Mouse (Mus musculus) embryonic facial prominence, embryonic 15.5 days (tissue): ENCODE data around the gene Mast1. TPM values are rescaled to one million over a fixed set of nuclear protein-coding genes. Genes with fewer than 3 reads are reported as not detected.
"Not testable (repeated sequence)": the region's sequence is repeated elsewhere in the genome, so short reads cannot be mapped to it uniquely, and the experiment has no call there.

ENCODE experiments used
- ATAC-seq: fragments of 200-750 bp; cut with Nextera tagmentation; 2 replicates; pipeline ENCODE4 v1.8.0; 2017; ENCODE audit warnings: low read depth, moderate TSS enrichment; ENCODE audit not compliant: insufficient number of reproducible peaks, low FRiP score, low TSS enrichment
- H3K27ac ChIP-seq: fragments of 300-500 bp; sonication (generic); replicated peaks from 2 replicates; pipeline ENCODE4 v1.5.1; 2015; ENCODE audit warnings: mild to moderate bottlenecking, inconsistent platforms
- H3K27me3 ChIP-seq: fragments of 300-500 bp; sonication (generic); 2 replicates; pipeline ENCODE4 v1.6.1; 2015; ENCODE audit warnings: inconsistent platforms
- H3K36me3 ChIP-seq: fragments of 300-500 bp; sonication (generic); 2 replicates; pipeline ENCODE4 v1.6.1; 2015; ENCODE audit warnings: mild to moderate bottlenecking, inconsistent platforms
- H3K4me1 ChIP-seq: fragments of 300-500 bp; sonication (generic); 2 replicates; pipeline ENCODE4 v1.6.1; 2015; ENCODE audit warnings: inconsistent platforms
- H3K4me2 ChIP-seq: fragments of 300-500 bp; sonication (generic); replicated peaks from 2 replicates; pipeline ENCODE4 v1.6.1; 2015; ENCODE audit warnings: mild to moderate bottlenecking, inconsistent platforms
- H3K4me3 ChIP-seq: fragments of 300-500 bp; sonication (generic); replicated peaks from 2 replicates; pipeline ENCODE4 v1.5.1; 2015; ENCODE audit warnings: mild to moderate bottlenecking, inconsistent platforms
- H3K9ac ChIP-seq: fragments of 300-500 bp; sonication (generic); 2 replicates; pipeline ENCODE4 v1.6.1; 2015; ENCODE audit warnings: inconsistent platforms
- H3K9me3 ChIP-seq: fragments of 300-500 bp; sonication (generic); replicated peaks from 2 replicates; pipeline ENCODE4 v1.6.1; 2016; ENCODE audit warnings: inconsistent platforms
- WGBS: fragments of 180-500 bp; shearing (Covaris S2); methylation state at CpG from one replicate; pipeline ENCODE4 v1.1.7; 2015; 5-methylcytosine and 5-hydroxymethylcytosine counted together
- polyA plus RNA-seq: library from polyadenylated mRNA; unstranded; fragments of >200 nt; fragmentation: Nextera tagmentation; extraction: Ambion mirVana; gene quantifications from 2 replicates; pipeline ENCODE4 v1.2.1, GENCODE M21; 2015

The Mast1 gene
- polyA plus RNA-seq, 1 experiment from 2014 or later: 1.9 TPM

GRCm38 (mm10) chr8:84913502-84913900 is 23.7 kb downstream of the Mast1 start:
- no peak for ATAC-seq
- WGBS: 12% methylated on average over 9 of the region's 9 CpGs
- H3K4me2 ChIP-seq: peak overlapping the region; percentile 83
- H3K27me3 ChIP-seq: peaks cover 45% of the 10 kb centered on the region
- H3K4me1 ChIP-seq: peaks cover 32% of the 10 kb centered on the region
- no peaks in the 10 kb centered on the region for H3K36me3 ChIP-seq
- H3K9me3 ChIP-seq: no peaks in the 10 kb centered on the region
- no peak overlapping the region for H3K27ac ChIP-seq
- H3K9ac ChIP-seq: no peak overlapping the region
- peak overlapping the region; percentile 42 for H3K4me3 ChIP-seq

DNA sequence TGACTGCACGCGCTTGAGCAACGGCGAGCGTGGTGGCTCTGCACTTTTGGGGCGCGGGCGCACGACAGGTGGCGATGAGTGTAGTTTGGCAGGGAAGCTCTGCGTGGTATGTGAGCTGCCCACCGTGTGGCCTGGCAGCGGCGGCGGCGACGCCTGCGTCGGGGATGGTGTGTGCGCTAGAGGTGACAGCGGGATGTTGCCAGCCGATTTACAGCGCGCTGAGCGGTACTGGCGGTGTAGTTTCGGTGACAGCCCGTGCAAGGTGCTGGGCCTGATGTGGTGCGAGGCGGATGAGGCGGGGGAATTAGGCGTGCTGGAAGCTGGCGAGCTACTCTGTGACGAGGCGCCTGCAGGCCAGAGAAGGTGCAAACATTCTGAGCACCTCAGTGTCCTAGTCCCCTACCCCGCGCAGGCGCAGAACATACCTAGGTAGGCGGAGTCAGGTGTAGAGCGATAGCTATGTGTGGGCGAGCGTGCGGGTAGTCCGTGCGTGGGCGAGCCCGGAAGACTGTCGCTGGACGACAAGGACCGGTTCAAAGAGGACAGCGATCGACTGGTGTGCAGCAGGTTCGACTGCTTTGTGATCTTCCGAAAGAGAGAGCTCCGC is 24.2 kb downstream of the Mast1 start:
- under 1% methylated on average over 55 of the region's 55 CpGs for WGBS

GRCm38 (mm10) chr8:84912391-84912790 is 24.8 kb downstream of the Mast1 start:
- peaks cover 35% of the 10 kb centered on the region for H3K27me3 ChIP-seq
- H3K9ac ChIP-seq: no peak overlapping the region
- 20% methylated on average over 27 of the region's 27 CpGs for WGBS

More for the DNA sequence above, 24.2 kb downstream of the Mast1 start:
- Histone ChIP-seq H3K4me1 (peaks cover 32% of the 10 kb centered on the region), H3K27ac (no peak overlapping the region), H3K36me3 (no peaks in the 10 kb centered on the region), H3K4me2 (peak overlapping the region; percentile 83), H3K9ac (no peak overlapping the region), H3K9me3 (no peaks in the 10 kb centered on the region), H3K27me3 (peaks cover 42% of the 10 kb centered on the region), H3K4me3 (peak overlapping the region; percentile 42)
- ATAC-seq: no peak

DNA sequence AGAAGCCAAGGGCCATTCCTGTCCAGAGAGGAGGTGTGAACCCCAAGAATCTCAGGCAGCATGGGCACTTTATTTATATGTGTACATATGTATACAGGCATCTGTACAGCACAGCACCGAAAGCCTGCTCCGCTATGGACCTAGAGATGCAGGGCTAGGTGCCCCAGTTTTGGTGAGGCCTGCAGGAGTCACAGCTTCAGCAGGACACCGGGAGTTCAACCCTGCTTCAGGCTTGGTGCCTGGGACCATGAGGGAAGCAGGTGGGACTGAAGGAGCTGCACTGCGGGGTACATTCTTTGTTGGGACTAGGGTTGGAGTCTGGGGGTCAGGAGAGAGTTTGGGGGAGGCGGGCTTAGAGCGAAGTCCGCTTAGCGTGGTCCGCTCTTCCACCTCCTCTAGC is 25.3 kb downstream of the Mast1 start:
- peaks cover 32% of the 10 kb centered on the region for H3K27me3 ChIP-seq
- H3K9ac ChIP-seq: no peak overlapping the region
- H3K27ac ChIP-seq: no peak overlapping the region
- ATAC-seq: no peak
- WGBS: 86% methylated on average over 9 of the region's 9 CpGs
- H3K9me3 ChIP-seq: no peaks in the 10 kb centered on the region
- H3K4me3 ChIP-seq: 0 out of 2 replicates have a peak overlapping the region, but pooled peaks have one; percentile 42
- no peaks in the 10 kb centered on the region for H3K36me3 ChIP-seq
- H3K4me1 ChIP-seq: peaks cover 32% of the 10 kb centered on the region
- no peak overlapping the region for H3K4me2 ChIP-seq

More at GRCm38 (mm10) chr8:84912391-84912790, 24.8 kb downstream of the Mast1 start:
- Histone ChIP-seq H3K4me1 (peaks cover 32% of the 10 kb centered on the region), H3K36me3 (no peaks in the 10 kb centered on the region), H3K4me2 (peak overlapping the region; percentile 83), H3K4me3 (peak overlapping the region; percentile 42), H3K27ac (no peak overlapping the region), H3K9me3 (no peaks in the 10 kb centered on the region)
- ATAC-seq: no peak

- no peak overlapping the region for H3K9ac ChIP-seq
- 80% methylated on average over 6 of the region's 6 CpGs for WGBS
- H3K4me2 ChIP-seq: no peak overlapping the region
- no peaks in the 10 kb centered on the region for H3K36me3 ChIP-seq
- H3K27me3 ChIP-seq: peaks cover 32% of the 10 kb centered on the region
- H3K4me3 ChIP-seq: no peak overlapping the region
- no peak overlapping the region for H3K27ac ChIP-seq
- no peak for ATAC-seq
- no peaks in the 10 kb centered on the region for H3K9me3 ChIP-seq
- peaks cover 32% of the 10 kb centered on the region for H3K4me1 ChIP-seq
These were observed 26.6 kb downstream of the Mast1 start for GRCm38 (mm10) chr8:84910551-84910950.

- no peaks in the 10 kb centered on the region for H3K36me3 ChIP-seq
- H3K4me1 ChIP-seq: peaks cover 32% of the 10 kb centered on the region
- H3K27ac ChIP-seq: no peak overlapping the region
- peak overlapping the region; percentile 71 for H3K4me2 ChIP-seq
- 43% methylated on average over 5 of the region's 5 CpGs for WGBS
- no peaks in the 10 kb centered on the region for H3K9me3 ChIP-seq
- H3K9ac ChIP-seq: no peak overlapping the region
- peaks cover 32% of the 10 kb centered on the region for H3K27me3 ChIP-seq
- no peak for ATAC-seq
- peak overlapping the region; percentile 62; the same call in 1 of the 2 replicates for H3K4me3 ChIP-seq
These were observed 27.2 kb downstream of the Mast1 start for GRCm38 (mm10) chr8:84909949-84910348.

- ATAC-seq: no peak
- H3K27ac ChIP-seq: peak overlapping the region; percentile 68; the same call in 1 of the 2 replicates
- H3K9ac ChIP-seq: peak overlapping the region; percentile 44
- no peaks in the 10 kb centered on the region for H3K36me3 ChIP-seq
- WGBS: 49% methylated on average over 20 of the region's 20 CpGs
- peak overlapping the region; percentile 71 for H3K4me2 ChIP-seq
- peaks cover 32% of the 10 kb centered on the region for H3K4me1 ChIP-seq
- H3K9me3 ChIP-seq: no peaks in the 10 kb centered on the region
- peak overlapping the region; percentile 62 for H3K4me3 ChIP-seq
- H3K27me3 ChIP-seq: peaks cover 32% of the 10 kb centered on the region
These were observed 27.9 kb downstream of the Mast1 start for GRCm38 (mm10) chr8:84909162-84909767.

- Histone ChIP-seq H3K27ac (peak within 1 kb of the TSS; percentile 71), H3K36me3 (no peaks in the 10 kb centered on the region), H3K9me3 (no peaks in the 10 kb centered on the region), H3K9ac (peak within 1 kb of the TSS; percentile 44), H3K4me2 (peak within 1 kb of the TSS; percentile 71), H3K27me3 (peaks cover 27% of the 10 kb centered on the region), H3K4me3 (peak within 1 kb of the TSS; percentile 62), H3K4me1 (peaks cover 34% of the 10 kb centered on the region)
- WGBS: under 1% methylated on average over 45 of the region's 45 CpGs
- peak; percentile 93 for ATAC-seq
These were observed 28.6 kb downstream of the Mast1 start, which contains the start of gene Dnase2a for GRCm38 (mm10) chr8:84908421-84909161. Gene Dnase2a (plus strand): TSS chr8:84908560.

DNA sequence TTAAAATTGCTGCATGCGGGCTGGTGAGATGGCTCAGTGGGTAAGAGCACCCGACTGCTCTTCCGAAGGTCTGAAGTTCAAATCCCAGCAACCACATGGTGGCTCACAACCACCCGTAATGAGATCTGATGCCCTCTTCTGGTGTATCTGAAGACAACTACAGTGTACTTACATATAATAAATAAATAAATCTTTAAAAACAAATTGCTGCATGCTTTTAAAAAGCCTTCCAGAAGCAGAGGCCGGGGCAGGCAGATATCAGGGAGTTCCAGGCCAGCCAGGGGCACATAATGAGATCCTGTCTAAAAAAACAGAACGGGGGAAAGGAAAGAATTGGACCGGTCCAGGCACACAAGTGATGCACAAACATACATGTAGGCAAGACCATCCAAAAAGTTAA is 29.2 kb downstream of the Mast1 start:
- ATAC-seq: not testable (repeated sequence)

DNA sequence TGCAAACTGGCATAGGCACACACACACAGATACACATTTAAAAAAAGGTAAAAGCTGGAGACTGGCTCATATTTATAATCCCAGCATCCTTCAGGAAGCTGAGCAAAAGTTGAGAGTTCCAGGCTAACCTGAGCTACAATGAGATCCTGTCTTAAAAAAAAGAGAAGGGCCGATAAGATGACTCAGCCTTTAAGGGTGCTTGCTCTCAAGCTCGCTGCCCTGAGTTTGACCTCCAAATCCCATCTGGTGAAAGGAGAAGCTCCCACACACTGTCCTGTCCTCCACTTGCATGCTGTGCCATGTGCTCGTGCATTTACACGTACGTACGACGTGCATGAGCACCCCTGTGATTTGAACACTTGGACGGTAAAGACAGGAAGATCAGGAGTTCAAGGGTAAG is 29.7 kb downstream of the Mast1 start:
- WGBS: 72% methylated on average over 8 of the region's 8 CpGs
- H3K36me3 ChIP-seq: no peaks in the 10 kb centered on the region
- H3K4me2 ChIP-seq: no peak overlapping the region
- H3K4me1 ChIP-seq: peaks cover 33% of the 10 kb centered on the region
- H3K4me3 ChIP-seq: no peak overlapping the region
- H3K27me3 ChIP-seq: peaks cover 19% of the 10 kb centered on the region
- no peak overlapping the region for H3K9ac ChIP-seq
- no peaks in the 10 kb centered on the region for H3K9me3 ChIP-seq
- H3K27ac ChIP-seq: no peak overlapping the region
- ATAC-seq: no peak

More for the DNA sequence above, 29.2 kb downstream of the Mast1 start:
- Histone ChIP-seq H3K4me1 (peaks cover 33% of the 10 kb centered on the region), H3K27ac (peak overlapping the region; percentile 71), H3K4me2 (peak overlapping the region; percentile 71), H3K4me3 (peak overlapping the region; percentile 62), H3K27me3 (peaks cover 24% of the 10 kb centered on the region)
- 22% methylated on average over 7 of the region's 7 CpGs for WGBS
- H3K36me3 ChIP-seq, H3K9me3 ChIP-seq, H3K9ac ChIP-seq: not testable (repeated sequence)

- ATAC-seq: no peak
- 90% methylated on average over 9 of the region's 9 CpGs for WGBS
- H3K27me3 ChIP-seq: peaks cover 15% of the 10 kb centered on the region
These were observed 30.1 kb downstream of the Mast1 start for GRCm38 (mm10) chr8:84907037-84907436.

More at GRCm38 (mm10) chr8:84907037-84907436, 30.1 kb downstream of the Mast1 start:
- H3K4me2 ChIP-seq: no peak overlapping the region
- no peak overlapping the region for H3K4me3 ChIP-seq
- H3K36me3 ChIP-seq: no peaks in the 10 kb centered on the region
- H3K4me1 ChIP-seq: peaks cover 33% of the 10 kb centered on the region
- no peak overlapping the region for H3K27ac ChIP-seq
- no peak overlapping the region for H3K9ac ChIP-seq
- no peaks in the 10 kb centered on the region for H3K9me3 ChIP-seq
